Mouse (Mus musculus) spleen, postnatal 0 days (tissue): ENCODE results near the gene Sgo1. TPM values are rescaled to one million over a fixed set of nuclear protein-coding genes. Genes with fewer than 3 reads are reported as not detected.

Experiments
- polyA plus RNA-seq: library from polyadenylated mRNA; unstranded; fragments of >200 nt; fragmentation: Nextera tagmentation; extraction: Ambion mirVana; gene quantifications from 2 replicates; pipeline ENCODE4 v1.2.1, GENCODE M21; 2015

Sgo1 gene
- 59.7 and 60.3 TPM in 2 replicates for polyA plus RNA-seq

DNA sequence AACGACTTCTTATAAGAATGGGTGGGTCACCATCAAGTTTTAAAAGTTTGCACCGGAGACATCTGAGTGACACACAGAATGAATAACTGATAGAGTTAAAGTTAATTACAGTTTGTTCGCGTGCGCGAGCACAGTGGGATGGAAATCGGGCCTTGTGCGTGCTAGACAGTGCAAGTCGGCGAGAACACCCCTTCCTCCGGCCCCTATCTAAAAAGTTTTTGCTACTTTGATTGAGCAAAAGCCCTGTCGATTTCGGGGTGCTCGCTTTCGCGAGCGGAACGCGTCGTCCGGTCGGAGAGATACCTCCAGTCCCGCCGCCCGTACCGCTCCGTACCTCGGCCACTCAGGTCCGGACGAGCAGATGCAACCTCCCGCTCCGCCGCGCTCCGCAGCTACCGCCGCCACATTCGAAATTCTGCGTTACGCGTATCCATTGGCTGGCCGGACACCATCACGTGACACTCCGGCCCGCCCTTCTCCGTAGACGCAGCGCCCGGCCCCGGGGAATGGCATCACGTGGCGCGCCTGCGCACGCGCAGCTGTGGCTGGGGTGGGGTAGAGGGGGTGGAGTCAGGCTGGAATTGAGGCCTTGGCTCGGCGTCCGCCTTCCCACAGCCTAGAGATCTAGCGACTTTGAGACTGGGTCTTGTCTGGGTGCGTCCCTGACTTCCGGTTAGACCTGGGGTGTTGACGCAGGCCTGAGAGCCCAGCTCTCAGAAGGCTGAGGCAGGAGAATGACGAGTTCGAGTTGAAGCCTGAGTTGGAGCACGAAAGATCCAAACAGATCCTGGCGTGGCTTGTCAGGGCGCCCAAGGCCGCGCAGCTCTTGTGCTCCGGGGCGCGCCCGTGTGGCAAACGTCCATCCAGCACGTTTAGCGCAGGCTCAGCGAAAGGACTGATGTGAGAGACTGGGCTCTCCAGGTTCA, at the start of gene Sgo1:
TSS of gene Sgo1 (minus strand) at position 457 of the 926 bp plus-strand sequence.

Other genes starting within 250 kb of the Sgo1 start
- gene Efhb, start 226.0 kb downstream of the Sgo1 start, polyA plus RNA-seq = 0.18 and 0.25 TPM in 2 replicates
- 34.3 and 36.8 TPM in 2 replicates for gene Rab5a, start 210.1 kb downstream of the Sgo1 start, polyA plus RNA-seq
- 0.08 and 0.17 TPM in 2 replicates for gene Pp2d1, start 149.9 kb downstream of the Sgo1 start, polyA plus RNA-seq
- 7.3 and 9.6 TPM in 2 replicates for gene Kat2b, start 122.5 kb downstream of the Sgo1 start, polyA plus RNA-seq
- 0.06 TPM in 1 of 2 replicates, not detected in the other for gene Sult1c2, start 157.0 kb upstream of the Sgo1 start, polyA plus RNA-seq